Comparison of ENCODE assay signal across 9 mouse cellular contexts in genomic region chr12:54443285-54443684, GRCm38 (mm10).
DNase-seq lines count a peak whose midpoint lies in the region; ATAC-seq and TF ChIP-seq lines count a peak whose summit lies in the region.
"Had no signal": no experiment of that assay in that cellular context is flagged by ENCODE, and none has a peak within 500 bp of the region (broad histone marks: within the 10 kb centered on the region; RNA-seq: fewer than 3 reads in every experiment).

No protein-coding gene starts in this region.

- H3K4me2 ChIP-seq in forebrain, embryonic 16.5 days (ENCODE audit: low read length) = no peak overlapping the region
- H3K4me2 ChIP-seq in intestine, embryonic 16.5 days (ENCODE audit: low read depth, low read length) = no peak overlapping the region
- H3K4me2 ChIP-seq in lung, postnatal 0 days (replicated peaks; ENCODE audit: low read depth, low read length) = no peak overlapping the region
- H3K4me2 ChIP-seq: heart, embryonic 13.5 days had no signal

- H3K27ac ChIP-seq in forebrain, embryonic 10.5 days = 0 out of 2 replicates have a peak overlapping the region, but pooled peaks have one; percentile 2
- H3K27ac ChIP-seq in forebrain, embryonic 16.5 days (ENCODE audit: low read length) = no peak overlapping the region
- peak overlapping the region; percentile 30; the same call in 1 of the 2 replicates for H3K27ac ChIP-seq in embryonic facial prominence, embryonic 10.5 days (replicated peaks)
- H3K27ac ChIP-seq in intestine, embryonic 16.5 days (ENCODE audit: low read length) = no peak overlapping the region
- no peak overlapping the region for H3K27ac ChIP-seq in lung, postnatal 0 days (ENCODE audit: low read length)
- H3K27ac ChIP-seq: heart, embryonic 13.5 days had no signal

- no peak for TF ChIP-seq CTCF in lung, postnatal 0 days (IDR thresholded peaks at IDR 0.05)

- no peak overlapping the region for H3K4me3 ChIP-seq in forebrain, embryonic 10.5 days
- no peak overlapping the region for H3K4me3 ChIP-seq in forebrain, embryonic 16.5 days (replicated peaks; ENCODE audit: low read length)
- H3K4me3 ChIP-seq in embryonic facial prominence, embryonic 10.5 days = no peak overlapping the region
- H3K4me3 ChIP-seq in intestine, embryonic 16.5 days (ENCODE audit: low read length) = no peak overlapping the region
- H3K4me3 ChIP-seq in lung, postnatal 0 days (ENCODE audit: low read depth, low read length) = no peak overlapping the region
- H3K4me3 ChIP-seq: heart, embryonic 13.5 days had no signal

- no peaks in the 10 kb centered on the region for H3K9me3 ChIP-seq in forebrain, embryonic 10.5 days
- no peaks in the 10 kb centered on the region for H3K9me3 ChIP-seq in forebrain, embryonic 16.5 days (ENCODE audit: control insufficient read depth, low read length)
- H3K9me3 ChIP-seq in embryonic facial prominence, embryonic 10.5 days = no peaks in the 10 kb centered on the region
- H3K9me3 ChIP-seq in intestine, embryonic 16.5 days (ENCODE audit: control insufficient read depth, low read length) = no peaks in the 10 kb centered on the region
- no peaks in the 10 kb centered on the region for H3K9me3 ChIP-seq in lung, postnatal 0 days (ENCODE audit: low read length)
- H3K9me3 ChIP-seq: heart, embryonic 13.5 days had no signal

- ATAC-seq in forebrain, embryonic 16.5 days = no peak
- peak; percentile 59 for ATAC-seq in intestine, embryonic 16.5 days
- peak; percentile 86 for ATAC-seq in lung, postnatal 0 days

- H3K4me1 ChIP-seq in forebrain, embryonic 10.5 days = peaks cover 25% of the 10 kb centered on the region
- H3K4me1 ChIP-seq in forebrain, embryonic 16.5 days (replicated peaks; ENCODE audit: control insufficient read depth, insufficient read depth, low read length) = peaks cover 5% of the 10 kb centered on the region
- peaks cover 32% of the 10 kb centered on the region for H3K4me1 ChIP-seq in embryonic facial prominence, embryonic 10.5 days
- peaks cover 13% of the 10 kb centered on the region for H3K4me1 ChIP-seq in intestine, embryonic 16.5 days (ENCODE audit: control insufficient read depth, insufficient read depth, low read length)
- no peaks in the 10 kb centered on the region for H3K4me1 ChIP-seq in lung, postnatal 0 days (ENCODE audit: insufficient read depth, low read depth, low read length)

- no peak for TF ChIP-seq EP300 in lung, postnatal 0 days (IDR thresholded peaks at IDR 0.05)

- no peaks in the 10 kb centered on the region for H3K27me3 ChIP-seq in forebrain, embryonic 10.5 days (ENCODE audit: poor library complexity, severe bottlenecking)
- H3K27me3 ChIP-seq in forebrain, embryonic 16.5 days (replicated peaks; ENCODE audit: control insufficient read depth, insufficient read depth, low read length) = no peaks in the 10 kb centered on the region
- H3K27me3 ChIP-seq in embryonic facial prominence, embryonic 10.5 days (replicated peaks; ENCODE audit: low read depth, poor library complexity, severe bottlenecking) = no peaks in the 10 kb centered on the region
- H3K27me3 ChIP-seq in intestine, embryonic 16.5 days (replicated peaks; ENCODE audit: control insufficient read depth, insufficient read depth, low read length) = no peaks in the 10 kb centered on the region
- peaks cover 8% of the 10 kb centered on the region for H3K27me3 ChIP-seq in lung, postnatal 0 days (replicated peaks; ENCODE audit: insufficient read depth, low read length)

- no peak overlapping the region for H3K9ac ChIP-seq in forebrain, embryonic 16.5 days (replicated peaks; ENCODE audit: low read depth, low read length)
- H3K9ac ChIP-seq in intestine, embryonic 16.5 days (ENCODE audit: low read depth, low read length) = no peak overlapping the region
- H3K9ac ChIP-seq in lung, postnatal 0 days (replicated peaks; ENCODE audit: low read depth) = no peak overlapping the region
- H3K9ac ChIP-seq: heart, embryonic 13.5 days had no signal

- 53% methylated on average over 2 of the region's 2 CpGs for WGBS in forebrain, embryonic 10.5 days
- 89% methylated on average over 2 of the region's 2 CpGs for WGBS in forebrain, embryonic 16.5 days
- 44% methylated on average over 2 of the region's 2 CpGs for WGBS in embryonic facial prominence, embryonic 10.5 days
- WGBS in intestine, embryonic 16.5 days = 67% methylated on average over 2 of the region's 2 CpGs
- 29% methylated on average over 2 of the region's 2 CpGs for WGBS in lung, postnatal 0 days

- H3K36me3 ChIP-seq in forebrain, embryonic 10.5 days (replicated peaks) = no peaks in the 10 kb centered on the region
- H3K36me3 ChIP-seq in forebrain, embryonic 16.5 days (ENCODE audit: control insufficient read depth, insufficient read depth) = no peaks in the 10 kb centered on the region
- no peaks in the 10 kb centered on the region for H3K36me3 ChIP-seq in embryonic facial prominence, embryonic 10.5 days (replicated peaks)
- H3K36me3 ChIP-seq in intestine, embryonic 16.5 days (ENCODE audit: control insufficient read depth, insufficient read depth, low read length) = no peaks in the 10 kb centered on the region
- H3K36me3 ChIP-seq in lung, postnatal 0 days (ENCODE audit: insufficient read depth, low read length) = no peaks in the 10 kb centered on the region
- H3K36me3 ChIP-seq: heart, embryonic 13.5 days had no signal

- DNase-seq in forebrain, embryonic 10.5 days (ENCODE audit: extremely low spot score, low spot score) = no peak
- peak; percentile 18 for DNase-seq in embryonic facial prominence, embryonic 10.5 days (ENCODE audit: low spot score)
- DNase-seq in lung, postnatal 0 days (ENCODE audit: low spot score) = peak; percentile 77
- no peak for DNase-seq in testis, postnatal 14 days (ENCODE audit: low spot score)
- DNase-seq in layer of hippocampus, adult 9-10 months (ENCODE audit: low spot score) = no peak
- no peak for DNase-seq in spleen, adult 18-20 months

Comparison
In these comparisons a context has a peak if more than half of its experiments do, and no peak if none do; other contexts are left out.
1. H3K27ac ChIP-seq: peak in forebrain, embryonic 10.5 days (single experiment) and embryonic facial prominence, embryonic 10.5 days (single experiment); none in forebrain, embryonic 16.5 days (single experiment), intestine, embryonic 16.5 days (single experiment) and lung, postnatal 0 days (single experiment).
2. DNase-seq: peak in embryonic facial prominence, embryonic 10.5 days (single experiment) and lung, postnatal 0 days (single experiment); none in forebrain, embryonic 10.5 days (single experiment), testis, postnatal 14 days (single experiment), layer of hippocampus, adult 9-10 months (single experiment) and spleen, adult 18-20 months (0 of 2).